Mouse (Mus musculus) gastrocnemius, postnatal 25 days (tissue): ENCODE measurements at regions not wholly inside any gene's neighbourhood (a gene's known extent, or its start where the extent isn't known, plus 50 kb on each side); places are given as distances from the start of the nearest gene placed in this dataset.
A peak's percentile ranks its signal among the peaks of the same experiment; 100 is the strongest.

Experiments used
- DNase-seq: peaks from one replicate; pipeline ENCODE4 v3.0.0; 2022

GRCm38 (mm10) chr2:170257671-170258235 lies 109.8 kb upstream of the Zfp217 start:
- no peak for DNase-seq

DNA sequence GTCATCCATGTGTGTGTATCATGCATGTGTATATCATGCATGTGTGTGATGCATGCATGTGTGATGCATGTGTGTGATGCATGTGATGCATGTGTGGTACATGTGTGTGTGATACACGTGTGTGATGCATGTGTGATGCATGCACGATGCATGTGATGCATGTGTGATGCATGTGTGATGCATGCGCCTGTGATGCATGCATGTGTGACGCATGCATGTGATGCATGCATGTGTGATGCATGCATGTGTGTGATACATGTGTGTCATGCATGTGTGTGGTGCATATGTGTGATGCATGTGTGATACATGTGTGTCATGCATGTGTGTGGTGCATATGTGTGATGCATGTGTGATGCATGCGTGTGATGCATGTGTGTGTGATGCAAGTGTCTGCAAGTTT lies 108.1 kb upstream of the Zfp217 start:
- DNase-seq, result no peak

- DNase-seq, result no peak
Observed at GRCm38 (mm10) chr2:170255533-170255932, 107.6 kb upstream of the Zfp217 start.

- DNase-seq, result no peak
Observed at GRCm38 (mm10) chr2:170253681-170254440, 106.0 kb upstream of the Zfp217 start.

GRCm38 (mm10) chr2:170252255-170253034 lies 104.5 kb upstream of the Zfp217 start:
- DNase-seq, result peak; percentile 21

GRCm38 (mm10) chr2:170250680-170251079 lies 102.8 kb upstream of the Zfp217 start:
- no peak for DNase-seq

- no peak for DNase-seq
Observed at GRCm38 (mm10) chr2:170247702-170248445, 100.0 kb upstream of the Zfp217 start.

GRCm38 (mm10) chr2:170245637-170246341 lies 97.9 kb upstream of the Zfp217 start:
- DNase-seq, result no peak

DNA sequence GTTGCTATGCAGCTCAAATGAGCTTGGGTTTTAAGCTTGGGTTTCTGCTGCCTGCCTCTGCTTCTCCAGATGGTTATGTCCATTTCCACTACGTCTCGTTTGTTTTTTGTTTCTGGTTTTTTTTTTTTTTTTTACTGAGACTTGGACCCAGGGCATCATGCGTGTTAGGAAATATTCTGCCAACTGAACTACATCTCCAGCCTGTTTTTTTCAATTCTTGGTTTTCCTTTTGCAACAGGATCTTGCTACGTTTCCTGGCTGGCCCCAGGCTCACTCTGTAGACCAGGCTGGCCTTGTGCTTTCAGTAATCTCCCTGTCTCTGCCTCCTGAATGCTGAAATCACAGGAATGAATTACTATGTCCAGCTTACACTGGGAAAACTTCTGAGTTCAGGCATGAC lies 96.2 kb upstream of the Zfp217 start:
- no peak for DNase-seq

GRCm38 (mm10) chr2:170237959-170238358 lies 90.1 kb upstream of the Zfp217 start:
- DNase-seq, result no peak

- peak; percentile 62 for DNase-seq
Observed at GRCm38 (mm10) chr2:170233426-170233825, 85.5 kb upstream of the Zfp217 start.

DNA sequence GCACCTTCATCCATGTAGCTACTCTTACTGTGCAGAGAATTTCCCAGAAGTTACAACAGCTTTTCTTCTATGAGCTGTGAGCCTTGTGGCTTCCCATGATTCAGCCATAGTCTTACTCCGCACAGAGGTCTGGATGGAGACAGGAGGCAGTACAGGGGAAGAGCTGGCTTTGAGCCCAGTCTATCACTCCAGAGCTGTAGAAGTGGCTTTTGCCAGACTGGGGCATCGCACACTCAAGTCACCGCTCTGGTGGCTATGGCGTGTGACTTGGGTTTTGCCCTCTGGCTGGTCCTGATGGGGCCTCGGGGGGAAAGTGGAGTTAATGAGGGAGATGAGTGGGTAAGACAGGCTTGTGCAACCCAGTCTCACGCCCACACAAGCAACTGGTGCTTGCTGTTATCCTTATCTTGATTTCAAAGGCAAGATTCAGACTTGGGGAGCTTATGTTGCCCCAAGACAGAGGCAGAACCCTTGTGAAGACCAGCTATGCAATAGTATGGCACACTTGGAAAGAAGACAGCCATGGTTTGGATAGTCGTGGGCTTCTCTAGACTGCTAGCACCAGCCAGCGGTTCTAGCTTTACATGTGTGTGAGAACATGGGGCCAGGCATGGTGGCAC lies 81.7 kb upstream of the Zfp217 start:
- DNase-seq, result no peak

GRCm38 (mm10) chr2:170228318-170228994 lies 80.6 kb upstream of the Zfp217 start:
- no peak for DNase-seq

DNA sequence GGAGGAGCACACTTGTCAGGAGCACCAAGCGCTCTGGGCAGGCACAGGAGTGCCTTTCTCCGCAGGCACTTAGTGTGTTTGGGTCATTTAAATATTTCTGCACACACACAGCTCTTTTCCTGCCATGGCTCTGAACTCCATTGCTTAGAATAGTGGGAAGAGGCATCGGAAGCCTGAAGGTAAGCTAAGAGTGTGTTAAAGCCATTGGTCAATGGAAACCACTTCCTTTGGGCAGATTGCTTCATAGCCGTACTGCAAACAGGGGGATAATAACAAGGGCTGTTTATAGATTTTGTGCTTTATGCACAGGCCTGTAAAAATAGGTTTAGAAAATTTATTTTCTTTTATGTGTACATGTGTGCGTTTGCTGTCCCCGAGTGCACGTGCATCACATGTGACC lies 76.0 kb upstream of the Zfp217 start:
- no peak for DNase-seq

- no peak for DNase-seq
Observed at GRCm38 (mm10) chr2:170222819-170223218, 74.9 kb upstream of the Zfp217 start.

GRCm38 (mm10) chr2:170221994-170222535 lies 74.2 kb upstream of the Zfp217 start:
- DNase-seq, result no peak

GRCm38 (mm10) chr2:170220871-170221369 lies 73.0 kb upstream of the Zfp217 start:
- DNase-seq, result peak; percentile 55

DNA sequence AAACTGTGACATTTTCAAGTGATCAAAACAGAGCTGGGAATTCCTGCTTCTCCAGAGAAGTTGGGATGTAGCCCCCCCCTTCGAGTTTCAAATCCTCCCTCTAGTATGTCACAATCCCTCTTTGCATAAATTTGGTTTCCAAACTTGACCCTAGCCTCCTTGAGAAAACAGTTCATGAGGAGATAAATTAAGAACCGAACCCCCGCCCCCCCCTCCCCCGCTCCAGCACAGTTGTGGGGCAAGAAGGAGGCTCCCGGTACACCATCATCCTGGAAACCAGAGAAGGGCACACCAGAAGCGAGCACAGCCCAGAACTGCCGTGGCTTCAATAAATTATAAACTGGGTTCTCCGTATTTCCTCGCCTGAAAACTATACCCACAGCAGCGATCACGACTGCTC lies 72.5 kb upstream of the Zfp217 start:
- DNase-seq, result peak; percentile 13

- DNase-seq, result peak; percentile 9
Observed at GRCm38 (mm10) chr2:170219611-170220401, 71.9 kb upstream of the Zfp217 start.
